ENCODE assay signal across 31 mouse cellular contexts in genomic region chr17:42910476-42910875, GRCm38 (mm10). TPM values are rescaled to one million over a fixed set of nuclear protein-coding genes. Genes with fewer than 3 reads are reported as not detected.
A peak's percentile ranks its signal among the peaks of the same experiment; 100 is the strongest.
DNase-seq lines count a peak whose midpoint lies in the region; ATAC-seq and TF ChIP-seq lines count a peak whose summit lies in the region.
"Had no signal": no experiment of that assay in that cellular context is flagged by ENCODE, and none has a peak within 500 bp of the region (broad histone marks: within the 10 kb centered on the region; RNA-seq: fewer than 3 reads in every experiment).

No protein-coding gene starts in this region.

- H3K4me3 ChIP-seq in kidney, embryonic 16.5 days (ENCODE audit: low read length) = no peak overlapping the region
- no peak overlapping the region for H3K4me3 ChIP-seq in intestine, postnatal 0 days (ENCODE audit: low read depth, low read length)
- H3K4me3 ChIP-seq: embryonic facial prominence, embryonic 12.5 days; heart, adult 2 months; heart, embryonic 12.5 days; layer of hippocampus, adult 2 months; limb, embryonic 10.5 days; limb, embryonic 15.5 days; liver, embryonic 13.5 days; neural tube, embryonic 15.5 days had no signal

- peaks cover 29% of the 10 kb centered on the region for H3K4me1 ChIP-seq in kidney, embryonic 16.5 days (ENCODE audit: insufficient read depth, low read length)
- no peaks in the 10 kb centered on the region for H3K4me1 ChIP-seq in intestine, postnatal 0 days (replicated peaks; ENCODE audit: control insufficient read depth, insufficient read depth, low read length)
- H3K4me1 ChIP-seq: embryonic facial prominence, embryonic 12.5 days; heart, embryonic 12.5 days; limb, embryonic 10.5 days; limb, embryonic 15.5 days; neural tube, embryonic 15.5 days had no signal

- no peaks in the 10 kb centered on the region for H3K27me3 ChIP-seq in kidney, embryonic 16.5 days (ENCODE audit: insufficient read depth, low read length)
- H3K27me3 ChIP-seq in intestine, postnatal 0 days (replicated peaks; ENCODE audit: control insufficient read depth, insufficient read depth, low read length) = no peaks in the 10 kb centered on the region
- H3K27me3 ChIP-seq: CH12.LX; embryonic facial prominence, embryonic 12.5 days; heart, embryonic 12.5 days; limb, embryonic 15.5 days; liver, embryonic 13.5 days; neural tube, embryonic 15.5 days had no signal

- no peak for ATAC-seq in kidney, embryonic 16.5 days (ENCODE audit: low FRiP score, low TSS enrichment)
- no peak for ATAC-seq in intestine, postnatal 0 days
- ATAC-seq: forebrain, embryonic 14.5 days; lung, postnatal 0 days had no signal

- 75% methylated on average over 3 of the region's 3 CpGs for WGBS in kidney, embryonic 16.5 days
- 56% methylated on average over 3 of the region's 3 CpGs for WGBS in intestine, postnatal 0 days

- TF ChIP-seq CTCF in intestine, postnatal 0 days (IDR thresholded peaks at IDR 0.05; ENCODE audit: low read depth) = no peak

- H3K9ac ChIP-seq in kidney, embryonic 16.5 days (replicated peaks; ENCODE audit: low read length) = no peak overlapping the region
- H3K9ac ChIP-seq in intestine, postnatal 0 days (ENCODE audit: low read depth, low read length) = no peak overlapping the region
- H3K9ac ChIP-seq: embryonic facial prominence, embryonic 12.5 days; heart, embryonic 12.5 days; hindbrain, embryonic 14.5 days; limb, embryonic 15.5 days; liver, embryonic 13.5 days; neural tube, embryonic 15.5 days had no signal

- peak overlapping the region; percentile 94 for H3K27ac ChIP-seq in kidney, embryonic 16.5 days (ENCODE audit: low read length)
- H3K27ac ChIP-seq in intestine, postnatal 0 days (ENCODE audit: low read depth, low read length) = 0 out of 2 replicates have a peak overlapping the region, but pooled peaks have one; percentile 72
- H3K27ac ChIP-seq: embryonic facial prominence, embryonic 12.5 days; heart, adult 2 months; hindbrain, embryonic 14.5 days; layer of hippocampus, adult 2 months; limb, embryonic 10.5 days; limb, embryonic 15.5 days; liver, embryonic 13.5 days; neural tube, embryonic 15.5 days had no signal

- H3K9me3 ChIP-seq in kidney, embryonic 16.5 days (ENCODE audit: low read length) = no peaks in the 10 kb centered on the region
- H3K9me3 ChIP-seq in intestine, postnatal 0 days (ENCODE audit: control insufficient read depth) = no peaks in the 10 kb centered on the region
- H3K9me3 ChIP-seq: embryonic facial prominence, embryonic 12.5 days; heart, embryonic 12.5 days; limb, embryonic 10.5 days; limb, embryonic 15.5 days; liver, embryonic 13.5 days; neural tube, embryonic 15.5 days had no signal

- H3K36me3 ChIP-seq in kidney, embryonic 16.5 days (ENCODE audit: insufficient read depth, low read length) = no peaks in the 10 kb centered on the region
- H3K36me3 ChIP-seq in intestine, postnatal 0 days (ENCODE audit: control insufficient read depth, insufficient read depth) = no peaks in the 10 kb centered on the region
- H3K36me3 ChIP-seq: embryonic facial prominence, embryonic 12.5 days; heart, embryonic 12.5 days; limb, embryonic 10.5 days; limb, embryonic 15.5 days; liver, embryonic 13.5 days; neural tube, embryonic 15.5 days had no signal

- H3K4me2 ChIP-seq in kidney, embryonic 16.5 days (replicated peaks; ENCODE audit: low read depth, low read length) = no peak overlapping the region
- no peak overlapping the region for H3K4me2 ChIP-seq in intestine, postnatal 0 days (replicated peaks; ENCODE audit: low read depth)
- H3K4me2 ChIP-seq: embryonic facial prominence, embryonic 12.5 days; heart, embryonic 12.5 days; hindbrain, embryonic 14.5 days; limb, embryonic 15.5 days; liver, embryonic 13.5 days; neural tube, embryonic 15.5 days had no signal

- no peak for DNase-seq in kidney, postnatal 25 days
- peak; percentile 20 for DNase-seq in R1 (ENCODE audit: low read depth, low spot score)
- DNase-seq in yolk sac, embryonic 10.5 days (ENCODE audit: low spot score) = peak; percentile 10
- DNase-seq in adrenal gland, adult 18-20 months (ENCODE audit: low spot score in 2 of 2) = no peak
- DNase-seq in left cerebral cortex, adult 11 months (ENCODE audit: low spot score) = no peak
- DNase-seq: adrenal gland, postnatal 25 days; cerebellum, adult 11-12 months; cerebellum, adult 9-11 months; embryo, embryonic 11 days; heart, adult 2 months; heart, postnatal 4 days; kidney, postnatal 10 days; liver, embryonic 13.5 days; lung, postnatal 4 days; midbrain, embryonic 14.5 days; retina, postnatal 1 day; right cerebral cortex, postnatal 14 days; thymus, adult 2 months; thymus, postnatal 36 days had no signal

RNA-seq across cellular contexts. Expression of gene Cd2ap, which starts 34.0 kb away (rescaled TPM):
- polyA plus RNA-seq in kidney, embryonic 16.5 days (2015; fragmentation: Nextera tagmentation; extraction: Ambion mirVana) = 28.8 and 35.4 TPM in 2 replicates
- 37.4 and 42.6 TPM in 2 replicates for polyA plus RNA-seq in intestine, postnatal 0 days (2015; fragmentation: Nextera tagmentation; extraction: Ambion mirVana)
- total RNA-seq in adrenal gland, adult 18-20 months (2021) = 10 to 100 TPM; 39.4 to 51.7 TPM

Comparison
In these comparisons a context has a peak if more than half of its experiments do, and no peak if none do; other contexts are left out.
1. DNase-seq: peak in R1 (single experiment) and yolk sac, embryonic 10.5 days (single experiment); none in kidney, postnatal 25 days (0 of 2), adrenal gland, adult 18-20 months (0 of 2) and left cerebral cortex, adult 11 months (single experiment).